Mouse (Mus musculus) c-Kit-positive CD71-positive TER-119-negative erythroid progenitor cells, embryonic 14.5 days (primary cell): ENCODE measurements around the gene Olfr389.

ENCODE experiments used
- DNase-seq: peaks from one replicate; pipeline ENCODE4 v3.0.0-alpha.2; 2013; ENCODE audit warnings: low read depth

Olfr389 gene

DNA sequence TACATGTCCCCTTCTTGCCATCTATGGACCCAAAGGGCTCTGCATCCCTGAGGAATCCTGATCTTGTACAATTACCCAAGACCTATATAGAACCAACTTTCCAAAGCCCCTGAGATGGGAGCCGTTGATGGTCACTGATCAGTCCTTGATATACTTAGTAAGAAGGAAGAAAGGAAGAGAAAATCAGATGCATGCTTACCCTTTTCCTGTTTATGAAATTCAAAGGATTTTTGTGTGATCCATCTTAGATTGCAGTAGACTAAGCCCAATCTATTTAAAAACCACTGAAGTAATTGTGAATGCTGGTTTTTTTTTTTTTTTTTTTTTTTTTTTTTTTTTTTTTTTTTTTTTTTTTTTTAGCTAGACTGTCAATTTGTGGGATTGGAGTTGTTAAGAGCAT is at the start of gene Olfr389:
TSS of gene Olfr389 (minus strand) at position 101 of the 400 bp plus-strand sequence.
- DNase-seq = no peak

- no peak for DNase-seq
These were observed 36.4 kb upstream of the Olfr389 start, which contains the start of gene Olfr392 for GRCm38 (mm10) chr11:73816949-73817348. Gene Olfr392, minus strand, starts transcription at chr11:73817049.

- DNase-seq = no peak
These were observed 22.4 kb upstream of the Olfr389 start, which contains the start of gene Olfr391-ps for GRCm38 (mm10) chr11:73802952-73803351. Gene Olfr391-ps, minus strand, starts transcription at chr11:73803052.

GRCm38 (mm10) chr11:73782664-73783063 is 2.2 kb upstream of the Olfr389 start, which contains the start of gene Olfr390:
Gene Olfr390, plus strand, starts transcription at chr11:73782964.
- DNase-seq = no peak

GRCm38 (mm10) chr11:73759115-73759514 is 21.4 kb downstream of the Olfr389 start:
- DNase-seq = no peak
